Mouse (Mus musculus) lung, embryonic 14.5 days (tissue): ENCODE measurements around the gene CK137956. TPM values are rescaled to one million over a fixed set of nuclear protein-coding genes. Genes with fewer than 3 reads are reported as not detected.

Experiments used
- ATAC-seq: fragments of 200-750 bp; cut with Nextera tagmentation; 2 replicates; pipeline ENCODE4 v1.8.0; 2017; ENCODE audit warnings: mild to moderate bottlenecking, moderate TSS enrichment, moderate library complexity; ENCODE audit not compliant: insufficient read depth
- DNase-seq: peaks from one replicate; pipeline ENCODE4 v3.0.0-alpha.2; 2015
- H3K27ac ChIP-seq: fragments of 300-500 bp; sonication (generic); 2 replicates; pipeline ENCODE4 v1.5.1; 2014; ENCODE audit warnings: low read depth, mild to moderate bottlenecking, moderate library complexity
- H3K27me3 ChIP-seq: fragments of 300-500 bp; sonication (generic); 2 replicates; pipeline ENCODE4 v1.6.1; 2014; ENCODE audit warnings: low read length, control low read depth; ENCODE audit not compliant: insufficient read depth
- H3K36me3 ChIP-seq: fragments of 300-500 bp; sonication (generic); 2 replicates; pipeline ENCODE4 v1.6.1; 2014; ENCODE audit warnings: control low read depth; ENCODE audit not compliant: insufficient read depth
- H3K4me1 ChIP-seq: fragments of 300-500 bp; sonication (generic); 2 replicates; pipeline ENCODE4 v1.6.1; 2014; ENCODE audit warnings: antibody characterized with exemption, control low read depth; ENCODE audit not compliant: insufficient read depth
- H3K4me2 ChIP-seq: fragments of 300-500 bp; sonication (generic); 2 replicates; pipeline ENCODE4 v1.6.1; 2014; ENCODE audit warnings: mild to moderate bottlenecking
- H3K4me3 ChIP-seq: fragments of 300-500 bp; sonication (generic); 2 replicates; pipeline ENCODE4 v1.5.1; 2014; ENCODE audit warnings: low read depth, low read length
- H3K9ac ChIP-seq: fragments of 300-500 bp; sonication (generic); 2 replicates; pipeline ENCODE4 v1.6.1; 2014
- H3K9me3 ChIP-seq: fragments of 300-500 bp; sonication (generic); 2 replicates; pipeline ENCODE4 v1.6.1; 2016; ENCODE audit warnings: low read depth, low read length, control low read depth
- CTCF ChIP-seq: IDR thresholded peaks from 2 replicates; pipeline ENCODE4 v1.5.1; 2016; ENCODE audit warnings: antibody characterized with exemption, low read depth
- WGBS: fragments of 180-500 bp; shearing (Covaris S2); extraction: QIAGEN DNeasy Blood & Tissue Kit; methylation state at CpG from one replicate; pipeline ENCODE4 v1.1.7; 2014; 5-methylcytosine and 5-hydroxymethylcytosine counted together
- polyA plus RNA-seq: library from polyadenylated mRNA; unstranded; fragments of >200 nt; fragmentation: Nextera tagmentation; extraction: Ambion mirVana; gene quantifications from 2 replicates; pipeline ENCODE4 v1.2.1, GENCODE M21; 2014

Gene CK137956
- polyA plus RNA-seq, 1 experiment from 2014 or later: not detected

DNA sequence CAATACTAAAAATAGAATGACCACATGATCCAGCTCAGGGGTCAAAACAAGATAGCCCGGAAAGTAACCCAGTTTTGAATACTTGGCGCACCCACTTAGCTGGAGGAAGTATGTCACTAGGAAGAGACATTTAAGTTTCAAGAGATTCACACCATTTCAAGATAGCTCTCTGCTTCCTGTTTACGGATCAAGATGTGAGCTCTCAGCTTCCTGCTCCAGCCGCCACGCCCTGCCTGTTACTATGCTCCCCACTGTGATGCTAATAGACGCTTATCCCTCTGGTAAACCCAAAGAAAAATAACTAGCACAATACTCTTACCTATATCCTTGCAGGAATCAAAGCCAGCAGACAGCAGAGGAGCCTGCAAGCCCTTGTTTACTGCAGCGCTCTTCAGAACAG, 57.2 kb downstream of the CK137956 start:
- H3K4me2 ChIP-seq: no peak overlapping the region
- ATAC-seq (no peak), DNase-seq (no peak)
- H3K36me3 ChIP-seq: no peaks in the 10 kb centered on the region
- H3K27me3 ChIP-seq: no peaks in the 10 kb centered on the region
- no peaks in the 10 kb centered on the region for H3K4me1 ChIP-seq
- H3K4me3 ChIP-seq: no peak overlapping the region
- TF ChIP-seq CTCF: no peak
- H3K9me3 ChIP-seq: no peaks in the 10 kb centered on the region
- H3K9ac ChIP-seq: no peak overlapping the region
- H3K27ac ChIP-seq: no peak overlapping the region
- WGBS: 82% methylated on average over 7 of the region's 7 CpGs

- Histone ChIP-seq H3K4me3 (no peak overlapping the region), H3K36me3 (no peaks in the 10 kb centered on the region), H3K9me3 (no peaks in the 10 kb centered on the region), H3K4me1 (no peaks in the 10 kb centered on the region), H3K9ac (no peak overlapping the region), H3K27me3 (no peaks in the 10 kb centered on the region), H3K4me2 (no peak overlapping the region), H3K27ac (no peak overlapping the region)
- no peak for ATAC-seq
- no peak for DNase-seq
- 56% methylated on average over 8 of the region's 8 CpGs for WGBS
- no peak for TF ChIP-seq CTCF
Measured at GRCm38 (mm10) chr4:127907151-127907550, 63.6 kb downstream of the CK137956 start.

DNA sequence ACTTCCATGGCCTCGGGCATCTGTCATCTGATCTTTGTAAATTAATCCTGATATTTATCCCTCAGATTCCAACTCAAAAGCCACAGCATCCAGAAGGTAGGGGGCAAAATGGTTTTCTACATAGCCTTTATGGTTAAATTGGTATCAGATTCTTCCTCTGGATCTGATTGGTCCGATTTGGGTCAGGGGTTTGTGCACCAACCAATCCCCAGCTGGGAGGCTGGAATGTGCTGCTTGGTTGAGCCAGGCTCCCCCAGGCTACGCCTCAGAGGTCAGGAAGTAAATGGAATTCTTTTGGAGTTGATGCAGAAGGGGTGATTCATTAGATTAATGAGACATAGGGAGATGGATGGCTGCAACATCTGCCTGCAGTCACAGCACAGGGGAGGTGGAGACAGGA, 66.8 kb downstream of the CK137956 start:
- DNase-seq (no peak), ATAC-seq (no peak)
- Histone ChIP-seq H3K4me1 (no peaks in the 10 kb centered on the region), H3K27me3 (no peaks in the 10 kb centered on the region), H3K27ac (no peak overlapping the region), H3K4me3 (no peak overlapping the region), H3K36me3 (no peaks in the 10 kb centered on the region), H3K4me2 (no peak overlapping the region), H3K9me3 (no peaks in the 10 kb centered on the region), H3K9ac (no peak overlapping the region)
- no peak for TF ChIP-seq CTCF
- WGBS: 65% methylated on average over 3 of the region's 3 CpGs

GRCm38 (mm10) chr4:127900893-127901456, 69.8 kb downstream of the CK137956 start:
- no peak overlapping the region for H3K9ac ChIP-seq
- ATAC-seq: no peak
- no peak overlapping the region for H3K27ac ChIP-seq
- no peaks in the 10 kb centered on the region for H3K4me1 ChIP-seq
- no peaks in the 10 kb centered on the region for H3K9me3 ChIP-seq
- no peak for TF ChIP-seq CTCF
- no peak overlapping the region for H3K4me2 ChIP-seq
- no peak overlapping the region for H3K4me3 ChIP-seq
- H3K36me3 ChIP-seq: no peaks in the 10 kb centered on the region
- no peak for DNase-seq
- 80% methylated on average over 7 of the region's 7 CpGs for WGBS
- H3K27me3 ChIP-seq: no peaks in the 10 kb centered on the region

DNA sequence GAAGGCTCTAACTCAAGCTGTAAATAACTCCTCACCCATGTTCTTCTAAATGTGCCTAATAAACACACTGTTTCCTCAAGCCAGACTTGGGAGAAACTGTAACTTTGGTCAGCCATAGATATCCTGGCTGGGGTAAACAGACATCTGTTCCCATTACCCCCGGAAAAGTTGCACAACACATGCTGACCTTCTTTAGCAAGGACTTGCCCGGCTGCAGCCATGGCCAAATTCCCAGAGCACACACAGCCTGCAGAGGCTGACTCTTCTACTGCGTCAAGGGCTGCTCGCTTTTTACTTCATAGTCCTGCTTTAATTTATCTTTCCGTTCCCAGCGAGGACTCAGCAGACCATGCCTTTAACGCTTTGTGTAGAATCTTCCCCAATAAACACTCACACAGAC, 81.7 kb downstream of the CK137956 start:
- H3K9ac ChIP-seq: no peak overlapping the region
- 59% methylated on average over 7 of the region's 7 CpGs for WGBS

DNA sequence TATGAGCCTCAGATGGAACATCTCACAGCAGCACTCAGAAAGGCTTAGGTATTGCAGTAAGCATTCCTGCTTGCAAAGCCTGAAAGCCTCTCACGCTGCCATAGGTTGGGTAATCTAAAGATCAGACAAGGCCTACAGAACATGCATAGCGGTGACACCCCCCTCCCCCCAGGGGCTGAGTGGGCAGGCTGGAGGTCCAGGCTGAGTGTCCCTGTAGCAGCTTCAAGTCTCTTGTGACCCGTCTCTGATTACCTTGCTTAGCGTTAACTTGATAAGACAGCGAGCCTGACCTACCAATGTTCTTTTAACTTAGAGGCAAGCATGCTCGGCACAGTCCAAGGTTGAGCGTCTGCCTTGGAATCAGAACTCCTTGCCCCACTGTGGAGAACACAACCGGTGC, 91.8 kb downstream of the CK137956 start:
- Histone ChIP-seq H3K27ac (no peak overlapping the region), H3K4me2 (no peak overlapping the region), H3K9me3 (no peaks in the 10 kb centered on the region; the same call in 1 of the 2 replicates), H3K4me3 (no peak overlapping the region), H3K4me1 (no peaks in the 10 kb centered on the region), H3K9ac (no peak overlapping the region), H3K36me3 (no peaks in the 10 kb centered on the region), H3K27me3 (no peaks in the 10 kb centered on the region)
- WGBS: 91% methylated on average over 8 of the region's 8 CpGs
- ATAC-seq: no peak
- no peak for DNase-seq
- no peak for TF ChIP-seq CTCF

More for the DNA sequence above, 81.7 kb downstream of the CK137956 start:
- no peaks in the 10 kb centered on the region for H3K4me1 ChIP-seq
- no peak overlapping the region for H3K27ac ChIP-seq
- H3K9me3 ChIP-seq: peaks cover 7% of the 10 kb centered on the region; the same call in 1 of the 2 replicates
- no peak for TF ChIP-seq CTCF
- no peak overlapping the region for H3K4me3 ChIP-seq
- ATAC-seq (no peak), DNase-seq (peak; percentile 17)
- H3K27me3 ChIP-seq: no peaks in the 10 kb centered on the region
- H3K4me2 ChIP-seq: no peak overlapping the region
- no peaks in the 10 kb centered on the region for H3K36me3 ChIP-seq

Other genes with a start within 250 kb of the CK137956 start
- gene Csmd2, start 16.9 kb upstream of the CK137956 start, polyA plus RNA-seq: 0.12 and 0.18 TPM in 2 replicates